Mouse (Mus musculus) embryonic fibroblast, embryonic 13.5 days (primary cell): ENCODE data around the gene Col12a1. TPM values are rescaled to one million over a fixed set of nuclear protein-coding genes. Genes with fewer than 3 reads are reported as not detected.
A peak's percentile ranks its signal among the peaks of the same experiment; 100 is the strongest.

Experiments
- H3K27ac ChIP-seq: 2 replicates; pipeline ENCODE4 v1.5.1; 2012; ENCODE audit warnings: low read length, control low read depth, inconsistent platforms; ENCODE audit not compliant: insufficient read depth
- H3K4me1 ChIP-seq: 2 replicates; pipeline ENCODE4 v1.6.1; 2011; ENCODE audit warnings: low read length; ENCODE audit not compliant: control insufficient read depth, insufficient read depth
- H3K4me3 ChIP-seq: 2 replicates; pipeline ENCODE4 v1.5.1; 2011; ENCODE audit warnings: mild to moderate bottlenecking, control low read depth, low read length; ENCODE audit not compliant: insufficient read depth
- CTCF ChIP-seq: IDR thresholded peaks from 2 replicates; pipeline ENCODE4 v1.5.1; 2011; ENCODE audit warnings: mild to moderate bottlenecking, control low read depth, low read length, moderate library complexity, borderline replicate concordance; ENCODE audit not compliant: insufficient read depth
- POLR2A ChIP-seq: IDR thresholded peaks from 2 replicates; pipeline ENCODE4 v1.6.1; 2011; ENCODE audit warnings: low read depth, mild to moderate bottlenecking, control low read depth, low read length, moderate library complexity
- polyA plus RNA-seq: library from polyadenylated mRNA; stranded (reverse); fragments of >200 nt; gene quantifications from 2 replicates; pipeline ENCODE4 v1.2.4, GENCODE M21; 2011; ENCODE audit warnings: low read depth; ENCODE audit not compliant: missing spikeins, insufficient read length

The Col12a1 gene
- polyA plus RNA-seq, 1 experiment, result 1,276 TPM

- no peaks in the 10 kb centered on the region; the same call in 1 of the 2 replicates for H3K4me1 ChIP-seq
- no peak for TF ChIP-seq POLR2A
- TF ChIP-seq CTCF, result no peak
- no peak overlapping the region for H3K4me3 ChIP-seq
- H3K27ac ChIP-seq, result 0 out of 2 replicates have a peak overlapping the region, but pooled peaks have one; percentile 10
Observed at GRCm38 (mm10) chr9:79586415-79587195, 132.0 kb downstream of the Col12a1 start.

- Histone ChIP-seq H3K27ac (no peak overlapping the region), H3K4me3 (no peak overlapping the region), H3K4me1 (no peaks in the 10 kb centered on the region)
- TF ChIP-seq CTCF, result no peak
- TF ChIP-seq POLR2A, result no peak
Observed at GRCm38 (mm10) chr9:79566838-79567237, 151.8 kb downstream of the Col12a1 start.

GRCm38 (mm10) chr9:79553297-79553696, 165.3 kb downstream of the Col12a1 start:
- no peak for TF ChIP-seq CTCF
- no peak for TF ChIP-seq POLR2A
- Histone ChIP-seq H3K4me1 (no peaks in the 10 kb centered on the region), H3K27ac (no peak overlapping the region), H3K4me3 (no peak overlapping the region)

Other genes starting within 250 kb of the Col12a1 start
- gene Cox7a2, start 41.0 kb upstream of the Col12a1 start, polyA plus RNA-seq, result 242 and 256 TPM in 2 replicates
- 99.7 and 108 TPM in 2 replicates for gene Tmem30a, start 74.7 kb upstream of the Col12a1 start, polyA plus RNA-seq